Mouse (Mus musculus): Measurements from ENCODE around the gene Hdac1.

Hdac1 gene

GRCm38 (mm10) chr4:129509650-129510049 is 32.9 kb downstream of the Hdac1 start:
- DNase-seq: no peak

GRCm38 (mm10) chr4:129508834-129509600 is 33.5 kb downstream of the Hdac1 start:
- no peak for DNase-seq

- no peak for DNase-seq
These were observed 34.3 kb downstream of the Hdac1 start for GRCm38 (mm10) chr4:129508237-129508515.

GRCm38 (mm10) chr4:129507434-129508236 is 34.9 kb downstream of the Hdac1 start:
- no peak for DNase-seq

- DNase-seq: no peak
These were observed 37.0 kb downstream of the Hdac1 start for GRCm38 (mm10) chr4:129505511-129505910.

GRCm38 (mm10) chr4:129502901-129503444 is 39.5 kb downstream of the Hdac1 start:
- DNase-seq: no peak

- no peak for DNase-seq
These were observed 40.1 kb downstream of the Hdac1 start for GRCm38 (mm10) chr4:129502327-129502888.

GRCm38 (mm10) chr4:129500607-129501566 is 41.6 kb downstream of the Hdac1 start:
- DNase-seq: peak; percentile 27

GRCm38 (mm10) chr4:129500017-129500416 is 42.5 kb downstream of the Hdac1 start:
- no peak for DNase-seq

- DNase-seq: no peak
These were observed 43.6 kb downstream of the Hdac1 start for GRCm38 (mm10) chr4:129498941-129499340.

- DNase-seq: no peak
These were observed 45.9 kb downstream of the Hdac1 start for GRCm38 (mm10) chr4:129496631-129497030.

- DNase-seq: no peak
These were observed 46.6 kb downstream of the Hdac1 start for GRCm38 (mm10) chr4:129495672-129496562.

GRCm38 (mm10) chr4:129494681-129495080 is 47.8 kb downstream of the Hdac1 start:
- DNase-seq: no peak

GRCm38 (mm10) chr4:129490972-129491880 is 51.3 kb downstream of the Hdac1 start, which contains the start of the genes Tssk3 and Fam229a:
TSS of gene Tssk3 (minus strand) at chr4:129491022.
TSS of gene Fam229a (plus strand) at chr4:129491190.
- DNase-seq: peak; percentile 51

GRCm38 (mm10) chr4:129481090-129481489 is 61.4 kb downstream of the Hdac1 start:
- DNase-seq: no peak

- no peak for DNase-seq
These were observed 62.6 kb downstream of the Hdac1 start for GRCm38 (mm10) chr4:129479863-129480262.

- no peak for DNase-seq
These were observed 66.5 kb downstream of the Hdac1 start for GRCm38 (mm10) chr4:129476047-129476446.
